Mouse (Mus musculus) MEL (cell line): ENCODE measurements around the gene Grik4.

ENCODE experiments used
- CTCF ChIP-seq, 3 experiments: IDR thresholded peaks in 2 of 3; conservative IDR thresholded peaks in 1 of 3; 2 replicates each; pipeline ENCODE4 v1.5.1; 2011 to 2012; ENCODE audit warnings: low read length in 3 of 3, low read depth in 2 of 3, mild to moderate bottlenecking in 2 of 3, improper control_type of control experiment in 1 of 3, inconsistent platforms in 1 of 3, mixed read lengths in 1 of 3, moderate library complexity in 1 of 3; ENCODE audit not compliant: control insufficient read depth in 1 of 3, insufficient read depth in 1 of 3, poor library complexity in 1 of 3, severe bottlenecking in 1 of 3
- GATA1 ChIP-seq: IDR thresholded peaks from 2 replicates; pipeline ENCODE4 v1.6.1; 2011; ENCODE audit warnings: low read depth, low read length, improper control_type of control experiment
- JUND ChIP-seq: IDR thresholded peaks from 2 replicates; pipeline ENCODE4 v1.6.1; 2011; ENCODE audit warnings: low read depth, mild to moderate bottlenecking, improper control_type of control experiment, low read length
- MAZ ChIP-seq: IDR thresholded peaks from 2 replicates; pipeline ENCODE4 v1.6.1; 2012; ENCODE audit warnings: low read depth, mild to moderate bottlenecking, inconsistent platforms, low read length, improper control_type of control experiment
- MXI1 ChIP-seq: IDR thresholded peaks from 2 replicates; pipeline ENCODE4 v1.6.1; 2011; ENCODE audit warnings: mild to moderate bottlenecking, low read depth, low read length, improper control_type of control experiment
- SMC3 ChIP-seq: IDR thresholded peaks from 2 replicates; pipeline ENCODE4 v1.6.1; 2011; ENCODE audit warnings: low read depth, low read length, improper control_type of control experiment
- ZKSCAN1 ChIP-seq: IDR thresholded peaks from 2 replicates; pipeline ENCODE4 v1.6.1; 2012; ENCODE audit warnings: low read depth, mild to moderate bottlenecking, inconsistent platforms, low read length, improper control_type of control experiment, moderate library complexity

GRCm38 (mm10) chr9:42920190-42920589 lies 24.1 kb downstream of the Grik4 start:
- TF ChIP-seq MAZ (no peak), GATA1 (no peak), ZKSCAN1 (no peak), MXI1 (no peak), CTCF (IDR thresholded peaks at IDR 0.05 in 2 of 3, conservative IDR thresholded peaks at IDR 0.05 in 1 of 3; ENCODE audit: control insufficient read depth in 1 of 3, insufficient read depth in 1 of 3, low read depth in 2 of 3, low read length in 3 of 3, poor library complexity in 1 of 3, severe bottlenecking in 1 of 3) (no peak), JUND (no peak), SMC3 (no peak)
